Mouse (Mus musculus): ENCODE measurements around the gene Lysmd4. TPM values are rescaled to one million over a fixed set of nuclear protein-coding genes. Genes with fewer than 3 reads are reported as not detected.
A peak's percentile ranks its signal among the peaks of the same experiment; 100 is the strongest.

Gene Lysmd4
- 18.4 and 19.1 TPM in 2 replicates for polyA plus RNA-seq (2015; fragmentation: Nextera tagmentation; extraction: Ambion mirVana)

GRCm38 (mm10) chr7:67222220-67222862, at the start of gene Lysmd4:
TSS of gene Lysmd4 (plus strand) at chr7:67222544.
- H3K9ac ChIP-seq (replicated peaks; ENCODE audit: low read length) = peak within 1 kb of the TSS; percentile 82
- H3K4me3 ChIP-seq (ENCODE audit: low read length) = peak within 1 kb of the TSS; percentile 80
- peak within 1 kb of the TSS; percentile 66 for H3K4me2 ChIP-seq (replicated peaks; ENCODE audit: low read depth, low read length)
- H3K27ac ChIP-seq (ENCODE audit: low read length) = no peak within 1 kb of the TSS; the same call in 1 of the 2 replicates
- no peaks in the 10 kb centered on the region for H3K9me3 ChIP-seq (ENCODE audit: low read length)
- no peaks in the 10 kb centered on the region for H3K27me3 ChIP-seq (ENCODE audit: insufficient read depth, low read length)
- H3K4me1 ChIP-seq (ENCODE audit: insufficient read depth, low read length) = peaks cover 13% of the 10 kb centered on the region
- peaks cover 7% of the 10 kb centered on the region; the same call in 1 of the 2 replicates for H3K36me3 ChIP-seq (ENCODE audit: insufficient read depth, low read length)
- ATAC-seq (ENCODE audit: low FRiP score, low TSS enrichment) = peak; percentile 98
- WGBS = 2% methylated on average over 31 of the region's 31 CpGs

- Histone ChIP-seq H3K4me1 (ENCODE audit: insufficient read depth, low read length) (no peaks in the 10 kb centered on the region), H3K27me3 (ENCODE audit: insufficient read depth, low read length) (no peaks in the 10 kb centered on the region), H3K9ac (replicated peaks; ENCODE audit: low read length) (no peak overlapping the region), H3K4me2 (replicated peaks; ENCODE audit: low read depth, low read length) (no peak overlapping the region), H3K9me3 (ENCODE audit: low read length) (no peaks in the 10 kb centered on the region), H3K27ac (ENCODE audit: low read length) (no peak overlapping the region), H3K36me3 (ENCODE audit: insufficient read depth, low read length) (no peaks in the 10 kb centered on the region), H3K4me3 (ENCODE audit: low read length) (no peak overlapping the region)
- ATAC-seq (ENCODE audit: low FRiP score, low TSS enrichment) = no peak
- 83% methylated on average over 2 of the region's 2 CpGs for whole genome bisulfite sequencing
Measured at GRCm38 (mm10) chr7:67173522-67174195, 48.7 kb upstream of the Lysmd4 start.

GRCm38 (mm10) chr7:67183786-67184185, 38.6 kb upstream of the Lysmd4 start:
- no peaks in the 10 kb centered on the region; the same call in 1 of the 2 replicates for H3K9me3 ChIP-seq (ENCODE audit: low read length)
- H3K4me2 ChIP-seq (replicated peaks; ENCODE audit: low read depth, low read length) = no peak overlapping the region
- no peaks in the 10 kb centered on the region for H3K4me1 ChIP-seq (ENCODE audit: insufficient read depth, low read length)
- 24% methylated on average over 4 of the region's 4 CpGs for WGBS
- no peaks in the 10 kb centered on the region for H3K27me3 ChIP-seq (ENCODE audit: insufficient read depth, low read length)
- H3K4me3 ChIP-seq (ENCODE audit: low read length) = no peak overlapping the region
- H3K9ac ChIP-seq (replicated peaks; ENCODE audit: low read length) = no peak overlapping the region
- no peak overlapping the region for H3K27ac ChIP-seq (ENCODE audit: low read length)
- no peaks in the 10 kb centered on the region for H3K36me3 ChIP-seq (ENCODE audit: insufficient read depth, low read length)
- ATAC-seq (ENCODE audit: low FRiP score, low TSS enrichment) = no peak

GRCm38 (mm10) chr7:67199412-67199811, 22.9 kb upstream of the Lysmd4 start:
- Histone ChIP-seq H3K27ac (ENCODE audit: low read length) (no peak overlapping the region), H3K4me2 (replicated peaks; ENCODE audit: low read depth, low read length) (no peak overlapping the region), H3K4me1 (ENCODE audit: insufficient read depth, low read length) (no peaks in the 10 kb centered on the region), H3K36me3 (ENCODE audit: insufficient read depth, low read length) (no peaks in the 10 kb centered on the region), H3K9me3 (ENCODE audit: low read length) (no peaks in the 10 kb centered on the region), H3K27me3 (ENCODE audit: insufficient read depth, low read length) (no peaks in the 10 kb centered on the region), H3K4me3 (ENCODE audit: low read length) (no peak overlapping the region), H3K9ac (replicated peaks; ENCODE audit: low read length) (no peak overlapping the region)
- ATAC-seq (ENCODE audit: low FRiP score, low TSS enrichment) = no peak
- 17% methylated on average over 10 of the region's 10 CpGs for WGBS

GRCm38 (mm10) chr7:67203625-67204024, 18.7 kb upstream of the Lysmd4 start:
- 62% methylated on average over 3 of the region's 3 CpGs for WGBS
- no peak overlapping the region for H3K27ac ChIP-seq (ENCODE audit: low read length)
- H3K4me3 ChIP-seq (ENCODE audit: low read length) = no peak overlapping the region
- no peaks in the 10 kb centered on the region for H3K36me3 ChIP-seq (ENCODE audit: insufficient read depth, low read length)
- no peaks in the 10 kb centered on the region for H3K9me3 ChIP-seq (ENCODE audit: low read length)
- H3K4me2 ChIP-seq (replicated peaks; ENCODE audit: low read depth, low read length) = no peak overlapping the region
- no peaks in the 10 kb centered on the region for H3K4me1 ChIP-seq (ENCODE audit: insufficient read depth, low read length)
- ATAC-seq (ENCODE audit: low FRiP score, low TSS enrichment) = no peak
- no peaks in the 10 kb centered on the region for H3K27me3 ChIP-seq (ENCODE audit: insufficient read depth, low read length)
- no peak overlapping the region for H3K9ac ChIP-seq (replicated peaks; ENCODE audit: low read length)

GRCm38 (mm10) chr7:67205734-67206425, 16.5 kb upstream of the Lysmd4 start:
- Histone ChIP-seq H3K4me3 (ENCODE audit: low read length) (no peak overlapping the region), H3K4me2 (replicated peaks; ENCODE audit: low read depth, low read length) (no peak overlapping the region), H3K4me1 (ENCODE audit: insufficient read depth, low read length) (no peaks in the 10 kb centered on the region), H3K27me3 (ENCODE audit: insufficient read depth, low read length) (no peaks in the 10 kb centered on the region), H3K9ac (replicated peaks; ENCODE audit: low read length) (no peak overlapping the region), H3K36me3 (ENCODE audit: insufficient read depth, low read length) (no peaks in the 10 kb centered on the region), H3K27ac (ENCODE audit: low read length) (0 out of 2 replicates have a peak overlapping the region, but pooled peaks have one; percentile 10), H3K9me3 (ENCODE audit: low read length) (no peaks in the 10 kb centered on the region)
- 86% methylated on average over 9 of the region's 9 CpGs for WGBS
- no peak for ATAC-seq (ENCODE audit: low FRiP score, low TSS enrichment)

- 74% methylated on average over 10 of the region's 10 CpGs for WGBS
- Histone ChIP-seq H3K4me2 (replicated peaks; ENCODE audit: low read depth, low read length) (no peak overlapping the region), H3K36me3 (ENCODE audit: insufficient read depth, low read length) (no peaks in the 10 kb centered on the region), H3K9me3 (ENCODE audit: low read length) (no peaks in the 10 kb centered on the region), H3K27ac (ENCODE audit: low read length) (no peak overlapping the region), H3K27me3 (ENCODE audit: insufficient read depth, low read length) (no peaks in the 10 kb centered on the region), H3K9ac (replicated peaks; ENCODE audit: low read length) (no peak overlapping the region), H3K4me3 (ENCODE audit: low read length) (no peak overlapping the region), H3K4me1 (ENCODE audit: insufficient read depth, low read length) (no peaks in the 10 kb centered on the region)
- no peak for ATAC-seq (ENCODE audit: low FRiP score, low TSS enrichment)
Measured at GRCm38 (mm10) chr7:67206496-67206895, 15.8 kb upstream of the Lysmd4 start.

GRCm38 (mm10) chr7:67207701-67208100, 14.6 kb upstream of the Lysmd4 start:
- no peak overlapping the region for H3K27ac ChIP-seq (ENCODE audit: low read length)
- H3K36me3 ChIP-seq (ENCODE audit: insufficient read depth, low read length) = no peaks in the 10 kb centered on the region
- H3K4me3 ChIP-seq (ENCODE audit: low read length) = no peak overlapping the region
- no peaks in the 10 kb centered on the region for H3K27me3 ChIP-seq (ENCODE audit: insufficient read depth, low read length)
- 32% methylated on average over 6 of the region's 6 CpGs for WGBS
- H3K4me1 ChIP-seq (ENCODE audit: insufficient read depth, low read length) = no peaks in the 10 kb centered on the region
- no peak overlapping the region for H3K9ac ChIP-seq (replicated peaks; ENCODE audit: low read length)
- peak; percentile 53; the same call in 1 of the 2 replicates for ATAC-seq (ENCODE audit: low FRiP score, low TSS enrichment)
- H3K4me2 ChIP-seq (replicated peaks; ENCODE audit: low read depth, low read length) = no peak overlapping the region
- no peaks in the 10 kb centered on the region for H3K9me3 ChIP-seq (ENCODE audit: low read length)

- Histone ChIP-seq H3K4me3 (ENCODE audit: low read length) (no peak overlapping the region), H3K9me3 (ENCODE audit: low read length) (no peaks in the 10 kb centered on the region), H3K27me3 (ENCODE audit: insufficient read depth, low read length) (no peaks in the 10 kb centered on the region), H3K4me2 (replicated peaks; ENCODE audit: low read depth, low read length) (no peak overlapping the region), H3K36me3 (ENCODE audit: insufficient read depth, low read length) (no peaks in the 10 kb centered on the region), H3K4me1 (ENCODE audit: insufficient read depth, low read length) (no peaks in the 10 kb centered on the region), H3K9ac (replicated peaks; ENCODE audit: low read length) (no peak overlapping the region), H3K27ac (ENCODE audit: low read length) (no peak overlapping the region)
- 85% methylated on average over 1 of the region's 1 CpGs for WGBS
- no peak for ATAC-seq (ENCODE audit: low FRiP score, low TSS enrichment)
Measured at GRCm38 (mm10) chr7:67208317-67208716, 14.0 kb upstream of the Lysmd4 start.
